ENCODE assay signal across 17 mouse cellular contexts in the genomic region with DNA sequence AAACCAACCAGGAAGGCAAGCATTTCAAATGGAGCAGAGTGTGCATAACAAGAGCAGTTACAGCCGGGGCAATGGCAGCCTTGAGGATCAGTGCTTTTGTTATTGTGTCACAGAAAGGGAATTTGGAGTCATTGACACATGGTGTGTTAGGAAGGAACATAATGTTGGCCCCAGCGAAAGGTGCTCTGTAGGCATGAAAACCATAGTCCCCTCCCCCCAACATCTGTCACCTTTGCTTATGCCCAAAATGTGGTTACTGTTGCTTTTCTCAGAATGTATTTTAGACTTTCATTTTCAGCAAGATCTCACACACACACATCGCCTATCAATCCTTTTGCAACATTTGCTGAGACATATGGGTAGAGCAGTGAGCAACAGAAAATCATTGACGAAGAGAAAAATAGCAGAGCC.
DNase-seq lines count a peak whose midpoint lies in the region; ATAC-seq lines count a peak whose summit lies in the region.
"Had no signal": no experiment of that assay in that cellular context is flagged by ENCODE, and none has a peak within 500 bp of the region (broad histone marks: within the 10 kb centered on the region; RNA-seq: fewer than 3 reads in every experiment).

No protein-coding gene starts in this region.

- H3K27ac ChIP-seq in forebrain, embryonic 13.5 days: no peak overlapping the region
- H3K27ac ChIP-seq in forebrain, embryonic 10.5 days: no peak overlapping the region
- H3K27ac ChIP-seq: heart, embryonic 10.5 days; kidney, embryonic 15.5 days; midbrain, embryonic 15.5 days; neural tube, embryonic 12.5 days had no signal

- no peak for DNase-seq in forebrain, embryonic 10.5 days (ENCODE audit: extremely low spot score, low spot score)
- DNase-seq in cerebellum, adult 11 months: peak; percentile 29
- peak; percentile 21 to 39 for DNase-seq in cerebellum, postnatal 36 days
- peak; percentile 23 to 60 for DNase-seq in layer of hippocampus, postnatal 10 days (ENCODE audit: low spot score in 2 of 2)
- DNase-seq in spleen, postnatal 10 days (ENCODE audit: low spot score in 2 of 2): no peak
- DNase-seq in adrenal gland, postnatal 36 days: no peak
- DNase-seq: gastrocnemius, postnatal 14 days; heart, postnatal 36 days; liver, postnatal 0 days; lung, postnatal 4 days; retina, postnatal 1 day had no signal

- no peak overlapping the region for H3K9ac ChIP-seq in forebrain, embryonic 13.5 days
- H3K9ac ChIP-seq: kidney, embryonic 15.5 days; liver, postnatal 0 days; midbrain, embryonic 15.5 days; neural tube, embryonic 12.5 days had no signal

- no peak overlapping the region for H3K4me3 ChIP-seq in forebrain, embryonic 13.5 days
- H3K4me3 ChIP-seq in forebrain, embryonic 10.5 days: no peak overlapping the region
- H3K4me3 ChIP-seq: heart, embryonic 10.5 days; kidney, embryonic 15.5 days; midbrain, embryonic 15.5 days; neural tube, embryonic 12.5 days had no signal

- H3K27me3 ChIP-seq in forebrain, embryonic 13.5 days: no peaks in the 10 kb centered on the region
- no peaks in the 10 kb centered on the region for H3K27me3 ChIP-seq in forebrain, embryonic 10.5 days (ENCODE audit: poor library complexity, severe bottlenecking)
- H3K27me3 ChIP-seq: kidney, embryonic 15.5 days; midbrain, embryonic 15.5 days; neural tube, embryonic 12.5 days had no signal

- no peaks in the 10 kb centered on the region for H3K36me3 ChIP-seq in forebrain, embryonic 13.5 days (ENCODE audit: poor library complexity, severe bottlenecking)
- no peaks in the 10 kb centered on the region for H3K36me3 ChIP-seq in forebrain, embryonic 10.5 days (replicated peaks)
- H3K36me3 ChIP-seq: heart, embryonic 10.5 days; kidney, embryonic 15.5 days; midbrain, embryonic 15.5 days; neural tube, embryonic 12.5 days had no signal

- H3K4me1 ChIP-seq in forebrain, embryonic 13.5 days: no peaks in the 10 kb centered on the region
- H3K4me1 ChIP-seq in forebrain, embryonic 10.5 days: no peaks in the 10 kb centered on the region
- H3K4me1 ChIP-seq: heart, embryonic 10.5 days; kidney, embryonic 15.5 days; midbrain, embryonic 15.5 days; neural tube, embryonic 12.5 days had no signal

- peak; percentile 89; the same call in 1 of the 2 replicates for ATAC-seq in forebrain, embryonic 13.5 days
- ATAC-seq in megakaryocyte, adult 5-6 weeks (ENCODE audit: poor library complexity, severe bottlenecking): no peak
- ATAC-seq: liver, postnatal 0 days; midbrain, embryonic 15.5 days had no signal

- H3K4me2 ChIP-seq in forebrain, embryonic 13.5 days: no peak overlapping the region
- H3K4me2 ChIP-seq: kidney, embryonic 15.5 days; midbrain, embryonic 15.5 days; neural tube, embryonic 12.5 days had no signal

- WGBS in forebrain, embryonic 13.5 days: 78% methylated on average over 4 of the region's 4 CpGs
- WGBS in forebrain, embryonic 10.5 days: 92% methylated on average over 4 of the region's 4 CpGs

- no peaks in the 10 kb centered on the region for H3K9me3 ChIP-seq in forebrain, embryonic 13.5 days (replicated peaks)
- H3K9me3 ChIP-seq in forebrain, embryonic 10.5 days: no peaks in the 10 kb centered on the region
- H3K9me3 ChIP-seq: heart, embryonic 10.5 days; kidney, embryonic 15.5 days; midbrain, embryonic 15.5 days; neural tube, embryonic 12.5 days had no signal

Comparison
In these comparisons a context has a peak if more than half of its experiments do, and no peak if none do; other contexts are left out.
1. DNase-seq: peak in cerebellum, adult 11 months (single experiment), cerebellum, postnatal 36 days (2 of 2) and layer of hippocampus, postnatal 10 days (2 of 2); none in forebrain, embryonic 10.5 days (single experiment), spleen, postnatal 10 days (0 of 2) and adrenal gland, postnatal 36 days (0 of 2).